Mouse (Mus musculus) kidney, embryonic 16.5 days (tissue): ENCODE measurements around the gene Adnp. TPM values are rescaled to one million over a fixed set of nuclear protein-coding genes. Genes with fewer than 3 reads are reported as not detected.
A peak's percentile ranks its signal among the peaks of the same experiment; 100 is the strongest.

ENCODE experiments used
- ATAC-seq: fragments of 200-750 bp; cut with Nextera tagmentation; 2 replicates; pipeline ENCODE4 v1.8.0; 2017; ENCODE audit warnings: moderate TSS enrichment; ENCODE audit not compliant: low FRiP score, low TSS enrichment
- H3K27ac ChIP-seq: fragments of 300-500 bp; sonication (generic); 2 replicates; pipeline ENCODE4 v1.5.1; 2014; ENCODE audit warnings: low read length
- H3K27me3 ChIP-seq: fragments of 300-500 bp; sonication (generic); 2 replicates; pipeline ENCODE4 v1.6.1; 2014; ENCODE audit warnings: low read length, control low read depth, mixed read lengths; ENCODE audit not compliant: insufficient read depth
- H3K36me3 ChIP-seq: fragments of 300-500 bp; sonication (generic); 2 replicates; pipeline ENCODE4 v1.6.1; 2014; ENCODE audit warnings: low read length, control low read depth, mixed read lengths; ENCODE audit not compliant: insufficient read depth
- H3K4me1 ChIP-seq: fragments of 300-500 bp; sonication (generic); 2 replicates; pipeline ENCODE4 v1.6.1; 2014; ENCODE audit warnings: low read length, control low read depth, mixed read lengths; ENCODE audit not compliant: insufficient read depth
- H3K4me2 ChIP-seq: fragments of 300-500 bp; sonication (generic); replicated peaks from 2 replicates; pipeline ENCODE4 v1.6.1; 2014; ENCODE audit warnings: low read depth, low read length
- H3K4me3 ChIP-seq: fragments of 300-500 bp; sonication (generic); 2 replicates; pipeline ENCODE4 v1.5.1; 2014; ENCODE audit warnings: mild to moderate bottlenecking, low read length
- H3K9ac ChIP-seq: fragments of 300-500 bp; sonication (generic); replicated peaks from 2 replicates; pipeline ENCODE4 v1.6.1; 2014; ENCODE audit warnings: low read length
- H3K9me3 ChIP-seq: fragments of 300-500 bp; sonication (generic); 2 replicates; pipeline ENCODE4 v1.6.1; 2016; ENCODE audit warnings: low read length, control low read depth
- WGBS: fragments of 180-500 bp; shearing (Covaris S2); extraction: QIAGEN DNeasy Blood & Tissue Kit; methylation state at CpG from one replicate; pipeline ENCODE4 v1.1.7; 2014; 5-methylcytosine and 5-hydroxymethylcytosine counted together
- polyA plus RNA-seq: library from polyadenylated mRNA; unstranded; fragments of >200 nt; fragmentation: Nextera tagmentation; extraction: Ambion mirVana; gene quantifications from 2 replicates; pipeline ENCODE4 v1.2.1, GENCODE M21; 2015

The Adnp gene
- 1.3 and 2.3 TPM in 2 replicates for polyA plus RNA-seq

DNA sequence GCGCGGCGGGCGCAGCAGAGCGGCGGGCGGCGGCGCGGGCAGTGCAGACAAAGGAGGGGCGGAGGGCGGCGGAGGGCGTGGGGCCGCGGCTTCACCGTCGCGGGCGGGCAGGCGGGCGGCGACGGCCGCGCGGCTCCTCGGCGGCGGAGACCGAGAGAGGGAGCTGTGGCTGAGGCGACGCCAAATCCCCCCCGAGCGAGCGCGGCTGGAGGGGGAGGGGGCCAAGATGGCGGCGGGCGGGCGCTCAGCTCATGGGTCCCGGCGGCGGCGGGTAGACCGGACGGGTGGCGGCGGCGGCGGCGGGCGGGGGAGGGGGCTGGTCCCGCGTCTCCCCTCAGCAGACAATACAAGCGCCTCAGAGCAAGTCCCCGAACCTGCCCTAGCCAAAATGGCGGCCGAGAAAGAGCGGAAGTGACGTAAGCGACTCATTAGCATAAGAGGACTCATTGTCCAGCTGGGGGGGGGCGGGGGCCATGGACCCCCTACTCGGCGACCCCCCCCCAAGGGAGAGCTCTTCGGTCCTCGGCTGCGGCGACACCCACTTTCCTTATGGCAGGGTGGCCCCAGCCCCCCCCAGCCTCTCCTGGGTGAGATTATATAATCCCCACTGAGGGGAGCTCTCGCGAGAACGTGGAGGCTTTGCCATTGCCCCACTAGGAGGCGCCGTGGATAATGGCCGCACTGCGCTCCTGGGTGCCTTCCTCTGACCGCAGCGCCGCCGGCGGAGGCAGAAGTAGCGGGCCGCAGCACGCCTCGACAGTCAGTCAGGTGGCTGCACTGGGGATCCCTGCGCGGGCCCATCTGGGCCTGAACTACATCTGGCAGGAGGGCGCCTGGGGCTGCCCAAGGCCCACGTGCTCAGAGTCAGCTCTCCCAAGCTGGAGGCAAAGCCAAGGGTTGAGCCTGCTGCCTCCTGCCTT is at the start of gene Adnp:
Gene Adnp (minus strand): TSS at position 388 of the 920 bp plus-strand sequence.
- peak; percentile 94 for ATAC-seq

DNA sequence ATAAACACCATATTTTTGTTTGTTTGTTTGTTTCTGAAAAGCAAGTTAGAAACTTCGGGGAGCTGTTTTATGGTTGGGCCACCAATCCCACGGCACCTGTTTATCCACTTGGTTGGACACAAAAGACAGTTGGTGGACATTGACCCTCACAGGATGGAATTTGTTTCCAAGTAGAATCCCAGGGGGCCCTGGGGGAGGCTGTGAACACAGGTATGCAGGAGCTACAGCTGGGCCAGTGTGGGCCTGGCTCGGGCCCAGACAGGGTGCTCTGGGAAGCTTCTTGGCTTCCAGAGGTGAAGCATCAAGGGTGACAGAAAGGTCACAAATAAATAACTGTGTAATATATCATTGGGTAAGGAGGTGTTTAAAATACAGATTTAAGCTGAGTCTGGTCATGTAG is 49.6 kb upstream of the Adnp start:
- Histone ChIP-seq H3K4me3 (no peak overlapping the region), H3K9ac (no peak overlapping the region), H3K9me3 (no peaks in the 10 kb centered on the region), H3K4me1 (no peaks in the 10 kb centered on the region), H3K27me3 (no peaks in the 10 kb centered on the region), H3K27ac (no peak overlapping the region), H3K4me2 (no peak overlapping the region), H3K36me3 (no peaks in the 10 kb centered on the region)
- 67% methylated on average over 3 of the region's 3 CpGs for WGBS
- ATAC-seq: peak; percentile 66

More for the DNA sequence above, at the start of gene Adnp:
- peak within 1 kb of the TSS; percentile 62 for H3K4me2 ChIP-seq
- peak within 1 kb of the TSS; percentile 98 for H3K27ac ChIP-seq
- no peaks in the 10 kb centered on the region for H3K9me3 ChIP-seq
- H3K9ac ChIP-seq: peak within 1 kb of the TSS; percentile 100
- peaks cover 40% of the 10 kb centered on the region for H3K36me3 ChIP-seq
- peak within 1 kb of the TSS; percentile 85 for H3K4me3 ChIP-seq
- peaks cover 19% of the 10 kb centered on the region for H3K4me1 ChIP-seq
- H3K27me3 ChIP-seq: no peaks in the 10 kb centered on the region
- WGBS: under 1% methylated on average over 45 of the region's 89 CpGs

DNA sequence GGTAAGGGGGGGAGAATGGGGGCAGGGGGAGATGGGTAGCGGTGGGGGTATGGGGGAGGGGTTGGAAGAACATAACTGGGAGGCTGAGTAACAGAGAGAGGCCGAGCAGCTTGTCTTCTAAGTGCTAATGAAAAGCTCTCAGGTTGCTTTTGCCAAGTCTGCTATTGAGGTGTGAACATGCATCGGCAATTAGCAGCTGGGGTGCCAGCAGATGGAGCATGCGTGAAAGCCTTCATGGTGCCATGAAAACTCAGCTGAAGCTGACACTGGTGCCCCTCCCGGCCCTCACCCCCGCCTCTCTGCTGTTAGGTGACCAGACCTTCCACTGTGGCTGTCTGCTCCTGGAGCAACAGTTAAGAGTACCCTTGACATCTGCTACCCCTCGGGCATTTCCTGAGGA is 46.9 kb upstream of the Adnp start:
- Histone ChIP-seq H3K4me1 (no peaks in the 10 kb centered on the region), H3K4me2 (no peak overlapping the region), H3K27me3 (no peaks in the 10 kb centered on the region), H3K9ac (no peak overlapping the region), H3K4me3 (no peak overlapping the region), H3K27ac (no peak overlapping the region), H3K36me3 (no peaks in the 10 kb centered on the region), H3K9me3 (no peaks in the 10 kb centered on the region)
- WGBS: 24% methylated on average over 7 of the region's 7 CpGs
- ATAC-seq: no peak

DNA sequence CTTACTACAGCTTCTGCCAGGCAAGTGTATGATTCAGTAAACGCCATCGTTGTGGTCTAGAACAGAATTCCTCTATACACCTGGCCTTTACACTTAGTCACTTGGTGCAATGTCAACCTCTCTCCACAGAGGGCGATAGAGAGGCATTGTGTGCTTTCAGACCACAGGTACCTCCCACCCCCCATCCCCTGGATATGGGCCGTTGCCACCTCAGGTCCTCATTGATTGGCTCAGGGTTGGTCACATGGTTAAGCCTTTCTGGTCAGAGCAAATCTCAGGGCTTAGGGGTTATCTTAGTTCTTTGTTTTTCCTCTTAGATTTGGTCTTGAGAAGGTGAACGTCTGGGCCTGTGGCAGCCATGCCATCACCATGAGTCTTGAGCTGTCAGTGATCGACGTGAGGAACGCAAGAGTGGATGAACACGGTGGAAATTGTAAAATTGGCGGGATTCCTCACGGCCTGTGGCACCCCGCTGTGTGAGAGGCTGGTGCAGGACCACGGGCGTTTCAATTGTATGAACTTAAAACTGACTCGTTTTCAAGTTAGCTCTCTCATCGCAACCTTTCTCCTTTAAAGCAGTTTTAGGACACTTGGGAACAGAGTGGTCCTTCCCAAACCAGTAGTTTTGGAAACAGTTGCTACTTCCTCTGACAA is 45.9 kb upstream of the Adnp start:
- Histone ChIP-seq H3K27me3 (no peaks in the 10 kb centered on the region), H3K4me2 (peak overlapping the region; percentile 16; the same call in 1 of the 2 replicates), H3K9ac (no peak overlapping the region), H3K27ac (no peak overlapping the region), H3K4me3 (peak overlapping the region; percentile 17; the same call in 1 of the 2 replicates), H3K36me3 (no peaks in the 10 kb centered on the region), H3K9me3 (no peaks in the 10 kb centered on the region), H3K4me1 (no peaks in the 10 kb centered on the region)
- WGBS: 18% methylated on average over 16 of the region's 16 CpGs
- no peak for ATAC-seq

DNA sequence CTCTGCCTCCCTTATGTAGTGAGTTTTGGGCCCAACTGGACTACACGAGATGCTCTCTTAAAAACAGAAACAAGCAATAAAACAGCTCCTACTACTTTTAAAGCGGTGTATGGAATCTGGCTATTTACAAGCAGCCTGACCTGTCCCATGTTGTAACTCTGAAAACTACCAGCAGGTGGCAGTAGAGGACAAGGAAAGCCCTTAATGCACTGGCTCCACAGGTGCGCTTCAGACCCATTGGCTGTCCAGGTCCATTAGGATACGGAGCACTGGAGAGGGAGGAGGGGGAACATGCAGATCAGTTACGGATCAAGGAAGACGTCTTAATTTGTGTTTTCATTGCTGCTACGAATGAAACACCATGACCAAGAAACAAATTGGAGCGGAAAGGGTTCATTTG is 43.4 kb upstream of the Adnp start:
- H3K27me3 ChIP-seq: no peaks in the 10 kb centered on the region
- H3K27ac ChIP-seq: no peak overlapping the region
- ATAC-seq: peak; percentile 36; the same call in 1 of the 2 replicates
- no peak overlapping the region for H3K9ac ChIP-seq
- H3K4me2 ChIP-seq: no peak overlapping the region
- 15% methylated on average over 8 of the region's 8 CpGs for WGBS
- no peaks in the 10 kb centered on the region for H3K4me1 ChIP-seq
- no peaks in the 10 kb centered on the region for H3K9me3 ChIP-seq
- no peak overlapping the region for H3K4me3 ChIP-seq
- no peaks in the 10 kb centered on the region for H3K36me3 ChIP-seq

DNA sequence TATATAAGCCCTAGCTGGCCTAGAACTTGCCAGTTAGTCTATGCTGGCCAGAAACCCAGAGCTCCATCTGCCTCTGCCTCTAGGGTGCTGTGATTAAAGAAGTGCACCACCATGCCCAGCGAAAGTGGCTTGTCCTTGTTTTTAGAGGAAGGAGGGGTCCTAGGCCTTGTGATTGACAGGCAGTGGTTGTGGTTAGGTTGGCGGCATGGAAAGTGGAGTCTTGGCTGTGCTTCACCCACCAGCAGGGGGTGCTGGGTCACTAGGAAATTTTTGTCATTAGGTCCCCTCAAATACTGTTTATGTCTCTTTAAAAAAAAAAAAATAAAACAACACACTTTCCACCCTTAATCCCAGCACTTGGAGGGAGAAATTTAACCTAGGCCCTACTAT is 41.9 kb upstream of the Adnp start:
- ATAC-seq: no peak
- 35% methylated on average over 2 of the region's 2 CpGs for WGBS
- H3K4me1 ChIP-seq: no peaks in the 10 kb centered on the region

DNA sequence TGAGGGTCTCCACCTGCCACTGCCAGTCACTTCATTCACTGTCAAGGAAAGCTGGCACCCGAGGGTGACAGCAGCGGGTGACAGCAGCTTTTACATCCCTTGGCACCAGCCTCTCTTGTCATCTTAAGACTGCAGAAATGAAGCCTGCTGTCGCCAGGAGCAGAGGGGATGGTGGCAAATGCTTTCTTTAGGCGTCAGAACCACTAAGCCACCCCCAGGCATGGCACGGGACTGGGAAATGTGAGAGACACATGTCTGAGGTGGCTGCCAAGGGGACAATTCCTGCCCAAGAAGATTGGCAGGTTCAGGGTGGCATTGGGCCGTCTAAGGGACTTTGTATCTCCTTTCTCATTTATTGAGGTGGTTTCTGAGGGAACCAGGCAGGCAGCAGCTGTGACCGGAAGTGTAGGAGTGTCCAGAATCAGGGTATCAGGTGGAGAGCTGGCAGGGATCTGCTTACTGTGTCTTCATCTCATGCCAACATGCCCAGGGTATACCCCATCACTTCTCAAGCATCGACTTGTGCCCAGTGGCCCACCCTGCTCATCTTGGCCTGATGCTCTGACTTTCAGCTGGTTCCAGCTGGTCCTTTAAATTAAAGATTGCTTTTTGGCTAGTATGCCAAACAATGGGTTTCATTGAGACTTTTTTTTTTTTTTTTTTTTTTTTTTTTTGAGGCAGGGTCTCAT is 41.4 kb upstream of the Adnp start:
- 66% methylated on average over 8 of the region's 8 CpGs for WGBS
- no peak for ATAC-seq
- Histone ChIP-seq H3K4me3 (no peak overlapping the region), H3K27ac (no peak overlapping the region), H3K9ac (no peak overlapping the region), H3K9me3 (no peaks in the 10 kb centered on the region), H3K36me3 (no peaks in the 10 kb centered on the region), H3K4me1 (no peaks in the 10 kb centered on the region), H3K27me3 (no peaks in the 10 kb centered on the region), H3K4me2 (no peak overlapping the region)

More for the DNA sequence above, 41.9 kb upstream of the Adnp start:
- no peaks in the 10 kb centered on the region for H3K9me3 ChIP-seq
- H3K27me3 ChIP-seq: no peaks in the 10 kb centered on the region
- no peak overlapping the region for H3K4me2 ChIP-seq
- no peak overlapping the region for H3K9ac ChIP-seq
- H3K27ac ChIP-seq: no peak overlapping the region
- H3K36me3 ChIP-seq: no peaks in the 10 kb centered on the region
- no peak overlapping the region for H3K4me3 ChIP-seq

DNA sequence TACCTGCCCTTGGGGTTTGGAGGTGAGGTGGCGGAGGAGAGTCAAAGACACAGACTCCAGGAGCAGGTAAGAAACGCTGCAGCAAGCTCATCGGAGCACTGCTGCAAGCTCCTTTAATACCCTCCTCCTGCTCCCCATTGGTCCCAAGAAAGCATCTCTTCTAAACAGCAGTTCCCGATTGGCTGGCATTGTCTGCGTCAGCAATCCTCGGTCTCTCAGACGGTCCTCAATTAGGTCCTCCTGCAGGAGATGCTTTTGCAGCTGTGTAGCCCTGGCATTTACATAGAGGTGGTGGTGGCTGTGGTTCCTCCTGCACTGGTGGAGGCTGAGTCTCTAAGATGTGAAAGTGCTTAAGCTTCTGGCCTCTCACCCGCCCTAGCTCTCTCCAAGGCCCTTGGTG is 38.7 kb upstream of the Adnp start:
- H3K4me2 ChIP-seq: no peak overlapping the region
- H3K36me3 ChIP-seq: no peaks in the 10 kb centered on the region
- no peaks in the 10 kb centered on the region for H3K4me1 ChIP-seq
- H3K4me3 ChIP-seq: no peak overlapping the region
- no peak overlapping the region for H3K9ac ChIP-seq
- H3K27ac ChIP-seq: no peak overlapping the region
- H3K9me3 ChIP-seq: no peaks in the 10 kb centered on the region
- no peak for ATAC-seq
- no peaks in the 10 kb centered on the region for H3K27me3 ChIP-seq
- WGBS: 39% methylated on average over 8 of the region's 8 CpGs

DNA sequence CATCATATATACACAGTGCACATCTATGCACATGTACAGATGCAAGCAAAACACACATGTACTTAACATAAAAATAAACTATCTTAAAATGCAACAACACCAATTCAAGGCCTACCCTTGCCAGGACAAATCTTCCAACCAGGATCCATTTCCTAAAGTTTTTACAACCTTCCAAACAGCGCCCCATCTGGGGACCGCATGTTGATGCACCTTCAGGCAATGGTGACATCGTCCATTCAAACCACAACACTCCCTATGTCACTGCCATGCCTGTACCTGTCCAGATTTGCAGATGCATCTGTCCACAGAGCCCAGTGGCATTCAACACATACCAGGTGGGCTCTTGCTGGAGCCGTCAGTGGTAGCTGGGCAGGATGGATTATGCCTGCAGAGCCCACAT is 36.4 kb upstream of the Adnp start:
- Histone ChIP-seq H3K36me3 (no peaks in the 10 kb centered on the region), H3K27me3 (no peaks in the 10 kb centered on the region), H3K4me1 (no peaks in the 10 kb centered on the region), H3K9ac (no peak overlapping the region), H3K4me3 (no peak overlapping the region), H3K4me2 (no peak overlapping the region), H3K9me3 (0 out of 2 replicates have a peak, but pooled peaks cover 10% of the 10 kb centered on the region), H3K27ac (no peak overlapping the region)
- ATAC-seq: no peak
- WGBS: 79% methylated on average over 4 of the region's 4 CpGs
